Mouse (Mus musculus) intestine, embryonic 16.5 days (tissue): ENCODE measurements at regions not wholly inside any gene's neighbourhood (a gene's known extent, or its start where the extent isn't known, plus 50 kb on each side); places are given as distances from the start of the nearest gene placed in this dataset.
A peak's percentile ranks its signal among the peaks of the same experiment; 100 is the strongest.
"Not testable (repeated sequence)": the region's sequence is repeated elsewhere in the genome, so short reads cannot be mapped to it uniquely, and the experiment has no call there.

ENCODE experiments used
- ATAC-seq: fragments of 200-750 bp; cut with Nextera tagmentation; 2 replicates; pipeline ENCODE4 v1.8.0; 2017; ENCODE audit warnings: moderate TSS enrichment, moderate library complexity
- H3K27ac ChIP-seq: fragments of 300-500 bp; sonication (generic); 2 replicates; pipeline ENCODE4 v1.5.1; 2014; ENCODE audit warnings: mild to moderate bottlenecking, low read length
- H3K27me3 ChIP-seq: fragments of 300-500 bp; sonication (generic); replicated peaks from 2 replicates; pipeline ENCODE4 v1.6.1; 2014; ENCODE audit warnings: low read length, control low read depth, mixed read lengths; ENCODE audit not compliant: control insufficient read depth, insufficient read depth
- H3K36me3 ChIP-seq: fragments of 300-500 bp; sonication (generic); 2 replicates; pipeline ENCODE4 v1.6.1; 2014; ENCODE audit warnings: low read length, control low read depth; ENCODE audit not compliant: control insufficient read depth, insufficient read depth
- H3K4me1 ChIP-seq: fragments of 300-500 bp; sonication (generic); 2 replicates; pipeline ENCODE4 v1.6.1; 2014; ENCODE audit warnings: low read length, control low read depth, mixed read lengths; ENCODE audit not compliant: control insufficient read depth, insufficient read depth
- H3K4me2 ChIP-seq: fragments of 300-500 bp; sonication (generic); 2 replicates; pipeline ENCODE4 v1.6.1; 2014; ENCODE audit warnings: low read depth, low read length, control low read depth
- H3K4me3 ChIP-seq: fragments of 300-500 bp; sonication (generic); 2 replicates; pipeline ENCODE4 v1.5.1; 2014; ENCODE audit warnings: mild to moderate bottlenecking, low read length
- H3K9ac ChIP-seq: fragments of 300-500 bp; sonication (generic); 2 replicates; pipeline ENCODE4 v1.6.1; 2014; ENCODE audit warnings: low read depth, low read length
- H3K9me3 ChIP-seq: fragments of 300-500 bp; sonication (generic); 2 replicates; pipeline ENCODE4 v1.6.1; 2016; ENCODE audit warnings: low read length, control low read depth; ENCODE audit not compliant: control insufficient read depth
- WGBS: fragments of 180-500 bp; shearing (Covaris S2); extraction: QIAGEN DNeasy Blood & Tissue Kit; methylation state at CpG from one replicate; pipeline ENCODE4 v1.1.7; 2014; 5-methylcytosine and 5-hydroxymethylcytosine counted together

GRCm38 (mm10) chr1:7388627-7389026 lies 2580.9 kb downstream of the Gm37988 start:
- Histone ChIP-seq H3K9ac (no peak overlapping the region), H3K4me1 (no peaks in the 10 kb centered on the region), H3K4me2 (no peak overlapping the region), H3K27me3 (no peaks in the 10 kb centered on the region), H3K4me3 (no peak overlapping the region), H3K27ac (no peak overlapping the region), H3K9me3 (no peaks in the 10 kb centered on the region), H3K36me3 (no peaks in the 10 kb centered on the region)
- 93% methylated on average over 1 of the region's 1 CpGs for WGBS
- ATAC-seq = no peak

DNA sequence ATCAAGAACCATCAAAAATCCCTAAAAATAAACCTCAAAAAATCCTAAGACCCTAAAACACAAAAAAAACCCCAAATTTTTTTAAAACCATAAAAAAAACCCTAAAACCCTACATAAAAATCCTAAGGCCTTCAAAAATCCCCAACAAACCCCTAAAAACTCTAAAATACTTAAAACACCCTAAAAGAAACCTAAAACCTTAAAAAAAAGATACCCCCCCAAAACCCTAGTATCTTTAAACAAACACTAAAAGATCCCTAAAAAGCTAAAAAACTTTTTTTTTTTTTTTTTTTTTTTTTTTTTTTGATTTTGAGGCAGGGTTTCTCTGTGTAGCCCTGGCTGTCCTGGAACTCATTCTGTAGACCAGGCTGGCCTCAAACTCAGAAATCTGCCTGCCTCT lies 2585.8 kb downstream of the Gm37988 start:
- no peak overlapping the region for H3K9ac ChIP-seq
- no peak overlapping the region for H3K4me3 ChIP-seq
- no peak overlapping the region for H3K4me2 ChIP-seq
- no peak for ATAC-seq
- H3K36me3 ChIP-seq = no peaks in the 10 kb centered on the region
- H3K27me3 ChIP-seq = no peaks in the 10 kb centered on the region
- no peaks in the 10 kb centered on the region for H3K4me1 ChIP-seq
- no peak overlapping the region for H3K27ac ChIP-seq
- H3K9me3 ChIP-seq = no peaks in the 10 kb centered on the region

- Histone ChIP-seq H3K27me3 (no peaks in the 10 kb centered on the region), H3K9ac (no peak overlapping the region), H3K4me1 (no peaks in the 10 kb centered on the region), H3K36me3 (no peaks in the 10 kb centered on the region), H3K27ac (no peak overlapping the region), H3K4me2 (no peak overlapping the region), H3K4me3 (no peak overlapping the region), H3K9me3 (no peaks in the 10 kb centered on the region)
- 96% methylated on average over 6 of the region's 6 CpGs for WGBS
- ATAC-seq = no peak
These were observed 2586.5 kb downstream of the Gm37988 start for GRCm38 (mm10) chr1:7394161-7394560.

- Histone ChIP-seq H3K4me3 (no peak overlapping the region), H3K27ac (no peak overlapping the region), H3K4me2 (no peak overlapping the region), H3K27me3 (no peaks in the 10 kb centered on the region), H3K9me3 (no peaks in the 10 kb centered on the region), H3K9ac (no peak overlapping the region), H3K36me3 (no peaks in the 10 kb centered on the region), H3K4me1 (no peaks in the 10 kb centered on the region)
- no peak for ATAC-seq
- WGBS = 93% methylated on average over 8 of the region's 8 CpGs
These were observed 2587.8 kb downstream of the Gm37988 start for GRCm38 (mm10) chr1:7395527-7395926.

DNA sequence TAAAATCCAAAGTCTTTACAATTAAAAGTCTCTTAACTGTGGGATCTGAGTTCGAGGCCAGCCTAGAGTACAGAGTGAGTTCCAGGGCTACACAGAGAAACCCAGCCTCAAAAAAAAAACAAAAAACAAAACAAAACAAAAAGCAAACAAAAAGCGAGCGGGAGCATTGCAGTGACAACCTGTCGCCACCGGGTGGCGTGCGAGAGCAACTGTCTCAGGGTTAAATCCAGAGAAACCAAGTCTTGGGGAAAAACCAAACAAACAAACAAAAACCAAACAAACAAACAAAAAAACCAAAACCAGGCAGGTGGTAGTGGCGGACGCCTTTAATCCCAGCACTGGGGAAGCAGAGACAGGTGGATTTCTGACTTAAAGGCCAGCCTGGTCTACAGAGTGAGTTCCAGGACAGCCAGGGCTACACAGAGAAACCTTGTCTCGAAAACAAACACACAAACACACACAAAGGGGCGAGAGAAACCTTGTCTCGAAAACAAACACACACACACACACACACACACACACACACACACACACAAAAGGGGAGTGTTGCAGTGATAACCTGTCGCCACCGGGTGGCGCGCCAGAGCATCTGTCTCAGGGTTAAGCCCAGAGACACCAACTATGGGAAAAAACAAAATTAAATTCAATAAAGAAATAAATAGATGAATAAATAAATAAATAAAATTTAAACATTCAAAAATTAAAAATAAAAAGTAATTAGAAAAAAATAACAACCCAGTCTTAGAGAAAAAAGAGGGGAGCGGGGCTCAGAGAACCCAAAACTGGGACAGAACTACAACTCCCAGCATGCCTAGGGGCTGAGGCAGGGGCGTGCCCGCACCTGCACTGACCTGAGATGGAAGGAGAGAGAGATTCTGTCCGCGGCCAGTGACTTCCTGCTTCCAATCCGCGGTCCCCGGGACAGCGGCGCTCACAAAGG lies 2589.4 kb downstream of the Gm37988 start:
- H3K4me2 ChIP-seq = peak overlapping the region; percentile 42
- WGBS = 12% methylated on average over 26 of the region's 26 CpGs
- no peaks in the 10 kb centered on the region for H3K9me3 ChIP-seq
- ATAC-seq = peak; percentile 93
- H3K4me3 ChIP-seq = peak overlapping the region; percentile 87
- H3K36me3 ChIP-seq = no peaks in the 10 kb centered on the region
- H3K27ac ChIP-seq = peak overlapping the region; percentile 73; the same call in 1 of the 2 replicates
- peak overlapping the region; percentile 71 for H3K9ac ChIP-seq
- no peaks in the 10 kb centered on the region for H3K27me3 ChIP-seq
- H3K4me1 ChIP-seq = no peaks in the 10 kb centered on the region

DNA sequence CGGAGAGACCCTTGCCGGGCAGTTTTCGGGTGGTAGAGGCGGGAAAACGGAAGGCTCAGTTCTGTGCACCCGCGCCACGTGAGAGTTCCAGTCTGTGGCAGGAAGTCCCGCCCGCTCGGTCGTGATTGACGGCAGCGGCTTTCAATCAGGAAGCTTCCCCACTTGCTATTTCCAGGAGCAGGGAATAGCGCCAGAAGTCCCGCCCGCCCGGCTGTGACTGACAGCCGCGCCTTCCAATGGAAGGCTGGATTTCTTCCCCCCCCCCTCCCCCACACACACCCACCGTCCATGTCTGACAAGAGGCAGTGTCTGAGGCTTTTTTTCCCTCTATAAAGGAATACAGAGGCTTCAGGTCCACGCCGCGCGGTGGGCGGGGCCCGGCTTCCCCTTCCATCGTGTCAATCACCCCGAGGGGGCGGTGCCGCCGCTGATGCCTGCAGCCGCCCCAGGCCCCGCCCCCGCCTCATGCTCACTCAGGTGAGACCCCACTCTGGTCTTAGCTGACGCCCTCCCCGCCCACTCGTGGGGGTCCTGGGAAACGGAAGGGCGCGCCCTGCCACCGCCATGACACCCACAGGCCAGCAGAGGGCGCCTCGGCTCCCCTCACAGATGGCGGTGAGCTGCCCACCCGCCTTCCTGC lies 2590.2 kb downstream of the Gm37988 start:
- under 1% methylated on average over 44 of the region's 46 CpGs for WGBS
- peak overlapping the region; percentile 78 for H3K4me2 ChIP-seq
- H3K9ac ChIP-seq = peak overlapping the region; percentile 74
- H3K4me3 ChIP-seq = peak overlapping the region; percentile 87
- ATAC-seq = peak; percentile 99
- H3K36me3 ChIP-seq = no peaks in the 10 kb centered on the region
- no peaks in the 10 kb centered on the region for H3K27me3 ChIP-seq
- H3K4me1 ChIP-seq = no peaks in the 10 kb centered on the region
- no peaks in the 10 kb centered on the region for H3K9me3 ChIP-seq
- H3K27ac ChIP-seq = peak overlapping the region; percentile 73

DNA sequence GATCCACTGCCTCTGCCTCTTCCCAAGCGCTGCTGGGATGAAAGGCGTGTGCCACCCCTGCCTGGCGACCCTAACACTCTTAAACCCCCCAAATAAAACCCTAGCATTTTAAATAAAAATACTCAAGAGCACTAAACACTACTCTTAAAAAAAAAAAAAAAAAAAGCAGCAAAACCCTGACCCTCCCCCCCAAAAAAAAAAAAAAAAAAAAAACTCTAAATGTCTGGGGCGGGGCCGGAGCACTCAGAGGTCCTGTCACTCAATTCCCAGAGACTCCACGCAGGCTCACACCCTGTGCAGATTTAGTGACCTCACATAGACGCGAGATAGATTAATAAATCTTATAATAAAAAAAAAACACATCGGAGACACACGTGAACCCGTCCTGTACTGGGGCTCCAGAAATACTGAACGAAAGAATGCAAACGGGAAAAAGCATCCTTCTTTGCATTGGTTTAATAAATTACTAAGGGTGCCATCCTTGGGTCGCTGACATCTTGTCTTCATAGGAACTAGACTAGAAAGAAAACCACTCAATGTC lies 2591.1 kb downstream of the Gm37988 start:
- peak overlapping the region; percentile 68; the same call in 1 of the 2 replicates for H3K27ac ChIP-seq

GRCm38 (mm10) chr1:7405651-7406050 lies 2598.0 kb downstream of the Gm37988 start:
- not testable (repeated sequence) for H3K27me3 ChIP-seq, H3K9ac ChIP-seq, H3K4me3 ChIP-seq, H3K27ac ChIP-seq, H3K4me1 ChIP-seq, H3K36me3 ChIP-seq, H3K9me3 ChIP-seq, H3K4me2 ChIP-seq
- 46% methylated on average over 5 of the region's 5 CpGs for WGBS
- peak; percentile 80 for ATAC-seq

More for the DNA sequence above, 2591.1 kb downstream of the Gm37988 start:
- Histone ChIP-seq H3K27me3 (no peaks in the 10 kb centered on the region), H3K9ac (peak overlapping the region; percentile 74), H3K4me1 (no peaks in the 10 kb centered on the region), H3K9me3 (no peaks in the 10 kb centered on the region), H3K36me3 (no peaks in the 10 kb centered on the region), H3K4me2 (peak overlapping the region; percentile 78), H3K4me3 (peak overlapping the region; percentile 72)
- ATAC-seq = no peak
- WGBS = 39% methylated on average over 14 of the region's 14 CpGs

DNA sequence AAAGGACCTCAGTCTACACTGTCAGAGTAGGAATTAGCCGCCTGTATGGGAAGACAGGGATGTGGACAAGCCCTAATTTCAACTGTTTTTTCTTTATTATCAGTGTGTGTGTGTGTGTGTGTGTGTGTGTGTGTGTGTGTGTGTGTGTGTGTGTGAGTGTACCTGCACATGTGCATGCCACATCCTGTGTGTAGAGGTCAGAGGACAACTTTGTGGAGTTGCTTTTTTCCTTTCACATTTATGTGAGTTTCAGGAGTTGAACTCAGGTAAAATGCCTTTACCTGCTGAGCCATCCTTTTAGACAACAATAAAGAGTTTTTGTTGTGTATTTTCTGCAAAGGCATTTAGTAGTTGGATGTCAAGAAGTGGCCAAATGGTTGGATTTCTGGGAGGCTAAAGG lies 2606.8 kb downstream of the Gm37988 start:
- H3K4me1 ChIP-seq = no peaks in the 10 kb centered on the region
- no peaks in the 10 kb centered on the region for H3K9me3 ChIP-seq
- WGBS = 83% methylated on average over 1 of the region's 1 CpGs
- no peaks in the 10 kb centered on the region for H3K36me3 ChIP-seq
- no peak overlapping the region for H3K4me3 ChIP-seq
- 0 out of 2 replicates have a peak, but pooled peaks have one; percentile 5 for ATAC-seq
- H3K9ac ChIP-seq = no peak overlapping the region
- H3K4me2 ChIP-seq = no peak overlapping the region
- no peaks in the 10 kb centered on the region for H3K27me3 ChIP-seq
- no peak overlapping the region for H3K27ac ChIP-seq
